Mouse (Mus musculus): ENCODE measurements around the gene Hyou1. TPM values are rescaled to one million over a fixed set of nuclear protein-coding genes. Genes with fewer than 3 reads are reported as not detected.
"Not testable (repeated sequence)": the region's sequence is repeated elsewhere in the genome, so short reads cannot be mapped to it uniquely, and the experiment has no call there.

Hyou1 gene
- polyA plus RNA-seq, 1 experiment from 2014 or later, result 30.6 TPM

GRCm38 (mm10) chr9:44410647-44411336 lies 31.5 kb downstream of the Hyou1 start:
- 77% methylated on average over 2 of the region's 2 CpGs for WGBS
- no peaks in the 10 kb centered on the region for H3K9me3 ChIP-seq
- peaks cover 30% of the 10 kb centered on the region for H3K36me3 ChIP-seq
- no peak overlapping the region for H3K27ac ChIP-seq
- ATAC-seq (ENCODE audit: insufficient read depth, low FRiP score, low read depth), result no peak
- H3K4me3 ChIP-seq (replicated peaks), result no peak overlapping the region
- no peaks in the 10 kb centered on the region for H3K27me3 ChIP-seq (replicated peaks)
- H3K4me1 ChIP-seq, result 0 out of 2 replicates have a peak, but pooled peaks cover 3% of the 10 kb centered on the region
- H3K4me2 ChIP-seq, result no peak overlapping the region
- no peak overlapping the region for H3K9ac ChIP-seq

- WGBS, result 72% methylated on average over 1 of the region's 1 CpGs
- no peak for ATAC-seq (ENCODE audit: insufficient read depth, low FRiP score, low read depth)
- Histone ChIP-seq H3K4me1 (0 out of 2 replicates have a peak, but pooled peaks cover 3% of the 10 kb centered on the region), H3K36me3 (peaks cover 30% of the 10 kb centered on the region), H3K4me2 (no peak overlapping the region), H3K27me3 (replicated peaks) (no peaks in the 10 kb centered on the region), H3K4me3 (replicated peaks) (no peak overlapping the region), H3K9me3 (no peaks in the 10 kb centered on the region), H3K27ac (no peak overlapping the region), H3K9ac (no peak overlapping the region)
Measured at GRCm38 (mm10) chr9:44411601-44412130, 32.4 kb downstream of the Hyou1 start.

GRCm38 (mm10) chr9:44412306-44412705 lies 33.0 kb downstream of the Hyou1 start:
- no peaks in the 10 kb centered on the region for H3K9me3 ChIP-seq
- no peak overlapping the region for H3K4me3 ChIP-seq (replicated peaks)
- 73% methylated on average over 4 of the region's 4 CpGs for WGBS
- no peak overlapping the region for H3K4me2 ChIP-seq
- H3K4me1 ChIP-seq, result peaks cover 7% of the 10 kb centered on the region; the same call in 1 of the 2 replicates
- no peak overlapping the region for H3K27ac ChIP-seq
- H3K27me3 ChIP-seq (replicated peaks), result no peaks in the 10 kb centered on the region
- no peak for ATAC-seq (ENCODE audit: insufficient read depth, low FRiP score, low read depth)
- H3K36me3 ChIP-seq, result peaks cover 30% of the 10 kb centered on the region
- H3K9ac ChIP-seq, result no peak overlapping the region

GRCm38 (mm10) chr9:44412781-44413180 lies 33.5 kb downstream of the Hyou1 start:
- no peaks in the 10 kb centered on the region for H3K9me3 ChIP-seq
- H3K27ac ChIP-seq, result no peak overlapping the region
- H3K4me2 ChIP-seq, result no peak overlapping the region
- H3K9ac ChIP-seq, result no peak overlapping the region
- peaks cover 30% of the 10 kb centered on the region for H3K36me3 ChIP-seq
- no peak overlapping the region for H3K4me3 ChIP-seq (replicated peaks)
- H3K4me1 ChIP-seq, result peaks cover 8% of the 10 kb centered on the region; the same call in 1 of the 2 replicates
- no peak for ATAC-seq (ENCODE audit: insufficient read depth, low FRiP score, low read depth)
- WGBS, result 79% methylated on average over 2 of the region's 2 CpGs
- no peaks in the 10 kb centered on the region for H3K27me3 ChIP-seq (replicated peaks)

GRCm38 (mm10) chr9:44417156-44417891 lies 38.0 kb downstream of the Hyou1 start:
- peak overlapping the region; percentile 63 for H3K27ac ChIP-seq
- 0 out of 2 replicates have a peak, but pooled peaks cover 6% of the 10 kb centered on the region for H3K36me3 ChIP-seq
- H3K4me2 ChIP-seq, result peak overlapping the region; percentile 89

GRCm38 (mm10) chr9:44417892-44418363 lies 38.6 kb downstream of the Hyou1 start:
- peak overlapping the region; percentile 89 for H3K4me2 ChIP-seq
- peaks cover 5% of the 10 kb centered on the region; the same call in 1 of the 2 replicates for H3K4me1 ChIP-seq
- under 1% methylated on average over 38 of the region's 38 CpGs for WGBS
- no peaks in the 10 kb centered on the region for H3K27me3 ChIP-seq (replicated peaks)
- H3K27ac ChIP-seq, result peak overlapping the region; percentile 63
- H3K4me3 ChIP-seq (replicated peaks), result peak overlapping the region; percentile 79
- 0 out of 2 replicates have a peak, but pooled peaks cover 3% of the 10 kb centered on the region for H3K36me3 ChIP-seq
- H3K9me3 ChIP-seq, result no peaks in the 10 kb centered on the region
- peak overlapping the region; percentile 76 for H3K9ac ChIP-seq
- ATAC-seq (ENCODE audit: insufficient read depth, low FRiP score, low read depth), result peak; percentile 93

More at GRCm38 (mm10) chr9:44417156-44417891, 38.0 kb downstream of the Hyou1 start:
- H3K9me3 ChIP-seq, result no peaks in the 10 kb centered on the region
- peak overlapping the region; percentile 79 for H3K4me3 ChIP-seq (replicated peaks)
- peak; percentile 66; the same call in 1 of the 2 replicates for ATAC-seq (ENCODE audit: insufficient read depth, low FRiP score, low read depth)
- H3K9ac ChIP-seq, result peak overlapping the region; percentile 76
- 6% methylated on average over 26 of the region's 26 CpGs for WGBS
- no peaks in the 10 kb centered on the region for H3K27me3 ChIP-seq (replicated peaks)
- peaks cover 5% of the 10 kb centered on the region; the same call in 1 of the 2 replicates for H3K4me1 ChIP-seq

GRCm38 (mm10) chr9:44418519-44419385 lies 39.5 kb downstream of the Hyou1 start, which contains the start of gene Ccdc84:
Gene Ccdc84 (minus strand): TSS chr9:44418569.
- Histone ChIP-seq H3K36me3 (0 out of 2 replicates have a peak, but pooled peaks cover 3% of the 10 kb centered on the region), H3K9ac (peak within 1 kb of the TSS; percentile 76), H3K27ac (peak within 1 kb of the TSS; percentile 63), H3K4me1 (peaks cover 5% of the 10 kb centered on the region; the same call in 1 of the 2 replicates), H3K4me3 (replicated peaks) (peak within 1 kb of the TSS; percentile 79), H3K4me2 (peak within 1 kb of the TSS; percentile 89), H3K27me3 (replicated peaks) (no peaks in the 10 kb centered on the region), H3K9me3 (no peaks in the 10 kb centered on the region)
- WGBS, result 73% methylated on average over 14 of the region's 14 CpGs
- no peak for ATAC-seq (ENCODE audit: insufficient read depth, low FRiP score, low read depth)

- not testable (repeated sequence) for H3K36me3 ChIP-seq; H3K4me1 ChIP-seq; H3K9ac ChIP-seq; H3K4me3 ChIP-seq (replicated peaks); H3K4me2 ChIP-seq; ATAC-seq (ENCODE audit: insufficient read depth, low FRiP score, low read depth); H3K9me3 ChIP-seq; H3K27me3 ChIP-seq (replicated peaks); H3K27ac ChIP-seq
- 89% methylated on average over 9 of the region's 9 CpGs for WGBS
Measured at GRCm38 (mm10) chr9:44419730-44420129, 40.4 kb downstream of the Hyou1 start.

GRCm38 (mm10) chr9:44420280-44420898 lies 41.1 kb downstream of the Hyou1 start:
- no peak for ATAC-seq (ENCODE audit: insufficient read depth, low FRiP score, low read depth)
- H3K4me2 ChIP-seq, result no peak overlapping the region
- WGBS, result 71% methylated on average over 5 of the region's 5 CpGs
- no peak overlapping the region for H3K9ac ChIP-seq
- H3K36me3 ChIP-seq, result 0 out of 2 replicates have a peak, but pooled peaks cover 3% of the 10 kb centered on the region
- H3K27ac ChIP-seq, result no peak overlapping the region
- H3K4me1 ChIP-seq, result peaks cover 5% of the 10 kb centered on the region; the same call in 1 of the 2 replicates
- no peaks in the 10 kb centered on the region for H3K27me3 ChIP-seq (replicated peaks)
- no peak overlapping the region for H3K4me3 ChIP-seq (replicated peaks)
- H3K9me3 ChIP-seq, result no peaks in the 10 kb centered on the region

- H3K36me3 ChIP-seq, result no peaks in the 10 kb centered on the region
- H3K4me2 ChIP-seq, result no peak overlapping the region
- H3K4me3 ChIP-seq (replicated peaks), result no peak overlapping the region
- no peaks in the 10 kb centered on the region for H3K9me3 ChIP-seq
- no peaks in the 10 kb centered on the region for H3K4me1 ChIP-seq
- WGBS, result 81% methylated on average over 4 of the region's 4 CpGs
- no peaks in the 10 kb centered on the region for H3K27me3 ChIP-seq (replicated peaks)
- no peak overlapping the region for H3K27ac ChIP-seq
- no peak for ATAC-seq (ENCODE audit: insufficient read depth, low FRiP score, low read depth)
- no peak overlapping the region for H3K9ac ChIP-seq
Measured at GRCm38 (mm10) chr9:44423576-44423975, 44.3 kb downstream of the Hyou1 start.

Measured in stomach, embryonic 15.5 days (tissue).